Mouse (Mus musculus) urinary bladder, postnatal 4 days (tissue): Measurements from ENCODE around the gene Brca2.
A peak's percentile ranks its signal among the peaks of the same experiment; 100 is the strongest.
"Not testable (repeated sequence)": the region's sequence is repeated elsewhere in the genome, so short reads cannot be mapped to it uniquely, and the experiment has no call there.

ENCODE experiments used
- DNase-seq, 2 experiments: peaks; one replicate each; pipeline ENCODE4 v3.0.0; 2021 to 2022; ENCODE audit warnings: low spot score in 2 of 2

Brca2 gene

DNA sequence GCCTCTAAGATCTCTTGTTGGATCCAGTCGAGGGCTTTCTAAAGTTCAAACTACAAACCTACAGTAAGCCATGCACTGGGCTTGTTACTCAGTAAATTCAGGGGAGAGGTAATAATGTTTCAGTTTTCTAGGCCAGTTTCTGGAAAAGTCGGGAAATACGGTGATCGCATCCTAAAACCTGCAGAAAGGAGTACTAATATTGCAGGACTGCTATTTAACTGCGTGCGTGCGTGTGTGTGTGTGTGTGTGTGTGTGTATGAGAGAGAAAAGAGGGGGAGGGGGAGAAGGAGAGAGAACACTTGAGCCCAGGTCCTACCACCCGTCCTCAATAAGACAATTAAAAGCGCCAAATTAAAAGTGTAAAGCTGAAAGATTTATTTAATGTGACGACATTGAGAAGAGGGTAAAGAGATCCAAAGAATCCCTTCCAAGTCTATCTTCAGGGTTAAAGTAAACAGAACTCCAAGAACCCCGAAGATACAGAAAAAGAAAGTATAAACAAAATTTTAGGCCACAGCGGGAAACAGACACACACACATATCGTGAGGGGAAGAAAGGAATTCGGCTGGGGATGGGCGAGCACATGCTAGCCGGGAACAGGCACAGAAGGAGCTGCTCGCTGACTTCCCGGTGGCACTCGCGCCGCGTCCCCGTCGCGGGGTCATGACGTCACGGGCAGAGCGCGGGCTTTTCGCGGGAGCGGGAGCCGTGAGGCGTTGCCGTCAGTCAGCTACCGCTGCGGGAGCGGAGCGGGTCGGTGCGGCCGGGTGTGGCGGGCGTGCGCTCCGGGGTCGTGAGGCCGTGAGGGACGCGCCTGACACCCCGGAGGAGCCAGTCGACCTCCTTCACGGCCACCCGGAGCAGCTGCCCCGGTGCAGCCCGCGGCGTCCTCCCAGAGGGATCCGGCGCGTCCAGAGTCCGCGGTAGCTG, at the start of gene Brca2:
Gene Brca2 (plus strand): TSS at position 694 of the 930 bp plus-strand sequence.
- DNase-seq, result peak; percentile 83 to 93

DNA sequence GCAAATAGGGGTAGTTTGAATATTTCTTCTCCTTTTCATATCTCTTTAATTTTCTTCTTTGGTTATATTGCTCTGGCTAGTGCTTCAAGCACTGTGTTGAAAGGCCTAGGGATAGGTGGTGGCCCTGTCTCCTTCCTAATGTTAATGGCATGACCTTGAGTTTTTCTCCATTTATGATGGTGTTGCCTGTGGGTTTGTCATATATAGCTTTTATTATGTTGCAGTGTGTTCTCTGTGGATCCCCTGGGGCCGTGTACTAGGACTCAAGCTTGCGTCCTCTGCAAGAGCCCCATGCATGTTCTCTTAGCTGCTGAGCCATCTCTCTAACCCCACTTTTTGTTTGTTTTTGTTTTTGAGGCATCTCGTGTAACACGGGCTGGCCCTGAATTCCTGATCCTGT, 45.1 kb upstream of the Brca2 start:
- DNase-seq, result no peak

DNA sequence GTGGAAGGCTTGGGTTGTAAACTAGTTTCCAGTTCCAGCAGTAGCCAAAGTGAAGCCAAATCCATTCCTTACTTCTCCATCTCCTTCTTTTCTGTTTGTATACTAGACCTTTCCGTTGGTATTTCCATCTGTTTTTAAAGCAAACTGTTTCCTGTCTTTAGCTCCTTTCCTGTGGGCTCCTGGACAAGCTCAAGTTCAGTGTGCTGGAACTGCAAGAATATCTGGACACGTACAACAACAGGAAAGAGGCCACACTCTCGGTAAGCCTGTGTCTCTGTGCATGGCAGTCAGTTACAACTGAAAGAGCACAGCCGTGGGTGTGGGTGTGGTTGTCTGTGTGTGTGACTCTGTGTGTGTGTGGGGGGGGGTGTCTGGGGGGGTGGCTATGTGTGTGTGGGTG, 43.8 kb upstream of the Brca2 start:
- DNase-seq, result no peak

- peak in 1 of 2 experiments; percentile 30 for DNase-seq
These were observed 37.2 kb upstream of the Brca2 start for GRCm38 (mm10) chr5:150485198-150485597.

DNA sequence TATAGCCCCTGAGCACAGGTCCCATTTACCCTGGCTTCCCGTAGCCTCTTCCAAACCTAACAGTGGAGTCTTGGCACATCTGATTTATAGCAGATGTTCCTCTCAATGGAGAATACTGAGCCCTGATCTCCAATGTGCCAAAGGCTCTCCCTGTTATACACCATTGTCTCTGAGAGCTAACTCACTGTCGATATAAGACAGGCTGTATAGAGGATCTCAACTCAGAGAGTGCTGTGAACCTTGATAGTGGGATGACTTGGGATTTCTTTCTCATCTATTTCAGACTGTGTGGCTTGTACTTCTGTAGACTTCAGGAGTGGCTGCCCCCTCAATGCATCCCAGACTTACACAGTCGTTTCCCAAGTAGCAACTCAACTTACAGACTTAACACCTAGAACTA, 32.1 kb upstream of the Brca2 start:
- no peak for DNase-seq

DNA sequence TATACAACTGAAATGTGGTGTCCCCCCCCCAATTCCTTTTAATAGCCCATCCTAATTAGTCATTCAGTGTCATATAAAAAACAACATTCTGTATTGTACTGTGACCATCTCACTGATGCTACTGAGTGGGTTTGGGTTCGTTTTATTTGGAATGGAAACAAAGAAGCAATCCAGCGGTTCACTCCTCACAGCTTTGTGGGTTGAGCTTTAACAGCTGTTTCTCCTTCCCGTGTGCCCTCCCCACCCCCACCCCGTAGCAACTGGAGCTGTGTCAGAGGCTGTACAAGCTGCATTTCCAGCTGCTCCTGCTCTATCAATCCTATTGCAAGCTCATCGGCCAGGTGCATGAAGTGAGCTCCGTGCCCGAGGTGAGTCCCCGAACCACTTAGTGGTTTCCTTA, 31.6 kb upstream of the Brca2 start:
- DNase-seq, result no peak

GRCm38 (mm10) chr5:150491573-150492173, 30.8 kb upstream of the Brca2 start:
- DNase-seq, result not testable (repeated sequence)

DNA sequence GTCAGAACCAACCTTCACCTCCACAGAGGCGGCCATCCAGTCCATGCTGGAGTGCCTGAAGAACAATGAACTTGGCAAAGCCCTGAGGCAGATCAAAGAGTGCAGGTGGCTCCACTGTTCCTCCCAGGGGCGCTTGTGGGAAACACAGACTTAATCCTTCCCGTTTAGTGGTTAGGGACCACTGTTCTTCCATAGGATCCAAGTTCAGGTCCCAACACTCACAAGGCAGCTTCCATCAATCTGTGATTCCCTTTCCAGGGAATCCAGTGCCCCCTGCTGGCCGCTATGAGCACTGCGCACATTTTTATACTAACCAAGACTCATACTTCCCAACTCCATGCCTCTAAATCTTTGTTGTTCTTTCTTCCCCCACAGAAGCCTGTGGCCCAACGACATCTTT, 26.6 kb upstream of the Brca2 start:
- no peak for DNase-seq

GRCm38 (mm10) chr5:150510451-150511225, 11.8 kb upstream of the Brca2 start:
- no peak for DNase-seq

DNA sequence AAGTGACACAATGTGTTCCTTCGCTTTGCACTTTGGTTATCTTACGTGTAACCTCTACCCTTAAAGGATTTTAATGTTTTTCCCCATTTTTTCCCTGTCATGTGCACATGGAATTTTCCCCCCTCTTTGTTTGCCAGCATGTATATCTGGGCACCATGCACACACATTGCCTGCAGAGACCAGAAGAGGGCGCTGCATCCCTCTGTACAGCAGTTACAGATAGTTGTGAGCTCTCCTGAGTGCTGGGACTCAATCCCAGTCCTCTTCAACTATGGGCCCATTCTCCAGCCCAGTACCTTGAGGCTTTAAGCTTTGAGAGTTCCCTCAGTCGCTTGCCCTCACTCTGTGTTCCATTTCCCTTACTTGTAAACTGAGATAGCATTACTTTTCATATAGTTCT, 9.2 kb upstream of the Brca2 start:
- no peak for DNase-seq

DNA sequence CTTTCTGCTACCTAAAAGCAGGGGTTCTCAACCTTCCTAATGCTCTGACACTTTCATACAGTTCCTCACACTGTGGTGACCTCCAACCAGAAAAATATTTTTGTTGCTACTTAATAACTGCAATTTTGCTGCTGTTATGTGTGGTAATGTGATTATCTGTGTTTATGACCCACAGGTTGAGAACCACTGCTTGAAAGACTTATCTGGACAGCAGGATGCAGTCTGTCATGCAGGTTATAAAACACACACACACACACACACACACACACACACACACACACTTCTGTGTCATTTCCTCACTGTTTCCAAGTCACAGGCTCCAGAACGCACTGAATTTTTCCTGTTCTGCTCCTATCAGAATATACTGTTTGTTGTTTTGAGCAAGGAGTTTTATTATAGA, 8.4 kb upstream of the Brca2 start:
- no peak for DNase-seq

- DNase-seq, result no peak
These were observed 4.4 kb upstream of the Brca2 start, which contains the start of gene Zar1l for GRCm38 (mm10) chr5:150518064-150518463. Gene Zar1l (minus strand): TSS chr5:150518164.

GRCm38 (mm10) chr5:150519551-150519950, 2.9 kb upstream of the Brca2 start:
- no peak for DNase-seq

DNA sequence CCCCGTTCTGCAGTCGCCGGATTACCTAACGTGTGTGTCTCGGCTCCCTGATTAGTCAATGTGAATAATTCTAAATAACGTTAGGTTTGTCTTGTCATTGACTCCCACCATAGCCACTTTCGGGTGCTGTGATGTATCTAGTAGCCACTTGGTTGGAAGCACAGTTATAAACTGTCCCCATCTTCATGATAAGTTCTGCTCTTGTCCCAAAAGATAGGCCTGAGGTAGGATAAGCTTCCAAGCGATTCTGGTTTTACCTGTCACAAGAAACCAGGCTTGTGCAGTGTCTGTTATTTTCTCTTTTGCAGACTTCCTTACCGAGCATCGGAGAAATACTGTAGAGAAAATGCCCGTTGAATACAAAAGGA, 421 bp downstream of the Brca2 start:
- DNase-seq, result no peak

- DNase-seq, result no peak
These were observed 2.8 kb downstream of the Brca2 start for GRCm38 (mm10) chr5:150525239-150525638.

DNA sequence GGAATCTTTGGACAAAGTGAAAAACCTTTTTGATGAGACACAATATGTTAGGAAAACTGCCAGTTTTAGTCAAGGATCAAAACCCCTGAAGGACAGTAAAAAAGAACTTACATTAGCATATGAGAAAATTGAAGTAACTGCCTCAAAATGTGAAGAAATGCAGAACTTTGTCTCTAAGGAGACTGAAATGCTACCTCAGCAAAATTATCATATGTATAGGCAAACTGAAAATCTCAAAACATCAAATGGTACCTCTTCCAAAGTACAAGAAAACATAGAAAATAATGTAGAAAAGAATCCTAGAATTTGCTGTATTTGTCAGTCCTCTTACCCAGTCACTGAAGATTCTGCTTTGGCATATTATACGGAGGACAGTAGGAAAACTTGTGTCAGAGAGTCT, 18.9 kb downstream of the Brca2 start:
- DNase-seq, result no peak

DNA sequence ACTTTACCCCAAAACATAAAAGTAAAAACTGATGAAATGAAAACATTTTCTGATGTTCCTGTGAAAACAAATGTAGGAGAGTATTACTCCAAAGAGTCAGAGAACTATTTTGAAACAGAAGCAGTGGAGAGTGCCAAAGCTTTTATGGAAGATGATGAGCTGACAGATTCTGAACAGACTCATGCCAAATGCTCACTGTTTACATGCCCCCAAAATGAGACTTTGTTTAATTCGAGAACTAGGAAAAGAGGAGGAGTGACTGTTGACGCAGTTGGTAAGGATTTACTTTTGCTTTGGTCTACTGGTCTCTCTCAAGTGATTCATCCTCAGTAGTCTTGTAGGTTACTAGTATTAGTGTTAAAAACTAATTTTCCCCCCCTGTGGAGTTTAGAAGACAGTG, 20.8 kb downstream of the Brca2 start:
- no peak for DNase-seq

- DNase-seq, result no peak
These were observed 29.2 kb downstream of the Brca2 start for GRCm38 (mm10) chr5:150551637-150552036.

DNA sequence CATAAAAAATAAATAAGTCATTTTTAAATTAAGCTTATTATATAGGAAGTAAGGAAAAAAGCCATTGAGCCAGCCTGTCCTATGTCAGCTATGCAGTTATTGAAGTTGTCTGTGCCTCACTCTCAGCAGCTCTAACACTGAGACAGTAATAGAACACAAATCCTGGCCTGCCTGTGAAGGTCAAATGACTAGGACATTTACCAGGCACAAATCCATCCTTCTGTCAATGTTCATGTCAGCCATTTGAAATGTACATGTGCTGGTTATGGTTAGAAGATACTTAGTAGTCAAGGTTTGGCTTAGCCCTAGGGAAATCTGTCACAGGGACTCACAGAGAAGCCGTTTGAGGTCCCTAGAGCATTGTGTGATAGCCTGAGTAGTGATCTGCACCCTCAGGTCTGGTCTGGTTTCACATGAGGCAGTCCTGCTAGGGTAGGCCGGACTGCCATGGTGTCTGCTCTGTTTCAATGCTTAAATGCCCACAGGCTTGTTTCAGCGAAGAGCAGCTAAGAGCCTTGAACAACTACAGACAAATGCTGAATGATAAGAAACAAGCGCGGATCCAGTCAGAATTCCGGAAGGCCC, 37.2 kb downstream of the Brca2 start:
- DNase-seq, result no peak

- DNase-seq, result no peak
These were observed 38.4 kb downstream of the Brca2 start for GRCm38 (mm10) chr5:150560851-150561250.

DNA sequence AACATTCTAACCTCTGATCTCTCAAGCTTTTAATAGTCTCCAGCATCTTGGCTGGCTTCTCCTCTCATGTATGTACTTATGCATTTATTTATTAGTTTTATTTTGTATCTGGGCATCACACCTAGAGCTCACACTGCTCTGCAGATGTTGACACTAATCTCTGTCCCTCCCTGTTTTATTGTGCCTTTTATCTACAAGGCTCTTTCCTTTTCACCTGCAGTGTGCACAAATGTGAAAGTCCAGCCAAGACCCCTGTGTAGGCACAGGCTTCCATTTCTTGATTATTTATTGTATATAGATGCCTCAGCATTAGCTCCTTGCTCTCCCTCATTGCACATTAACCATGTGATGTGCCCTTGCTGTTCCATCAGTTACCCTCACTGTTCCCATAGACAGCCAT, 38.9 kb downstream of the Brca2 start:
- no peak for DNase-seq

GRCm38 (mm10) chr5:150561783-150562182, 39.4 kb downstream of the Brca2 start:
- DNase-seq, result no peak
